ENCODE assay signal across 15 mouse cellular contexts in genomic region chr11:119191606-119192081, GRCm38 (mm10). TPM values are rescaled to one million over a fixed set of nuclear protein-coding genes. Genes with fewer than 3 reads are reported as not detected.
DNase-seq lines count a peak whose midpoint lies in the region; ATAC-seq and TF ChIP-seq lines count a peak whose summit lies in the region.
"Had no signal": no experiment of that assay in that cellular context is flagged by ENCODE, and none has a peak within 500 bp of the region (broad histone marks: within the 10 kb centered on the region; RNA-seq: fewer than 3 reads in every experiment).

No protein-coding gene starts in this region.

- peak; percentile 42 for DNase-seq in liver, postnatal 0 days
- DNase-seq in liver (no peak), A20 (ENCODE audit: low read depth, low spot score) (peak; percentile 94), NIH3T3 (ENCODE audit: low read depth) (peak; percentile 34)
- DNase-seq in layer of hippocampus, postnatal 10 days (ENCODE audit: low spot score in 2 of 2): no peak
- no peak for DNase-seq in c-Kit-positive CD71-positive TER-119-positive erythroid progenitor cells, embryonic 14.5 days (ENCODE audit: low spot score)
- no peak for DNase-seq in thymus, postnatal 36 days
- DNase-seq: cerebellum, postnatal 25 days; heart, adult 2 months; lung, postnatal 36 days; right cerebral cortex, postnatal 25 days; thymus, postnatal 14 days had no signal

- no peaks in the 10 kb centered on the region for H3K9me3 ChIP-seq in liver, postnatal 0 days (ENCODE audit: low read length)
- no peaks in the 10 kb centered on the region for H3K9me3 ChIP-seq in hindbrain, embryonic 16.5 days (ENCODE audit: control insufficient read depth, low read length)
- H3K9me3 ChIP-seq: kidney, embryonic 15.5 days; midbrain, embryonic 15.5 days had no signal

- H3K27me3 ChIP-seq in liver, postnatal 0 days (ENCODE audit: insufficient read depth, low read length): no peaks in the 10 kb centered on the region
- no peaks in the 10 kb centered on the region for H3K27me3 ChIP-seq in hindbrain, embryonic 16.5 days (replicated peaks; ENCODE audit: control insufficient read depth, insufficient read depth, low read length)
- H3K27me3 ChIP-seq: midbrain, embryonic 15.5 days had no signal

- no peak for TF ChIP-seq EP300 in liver, postnatal 0 days (IDR thresholded peaks at IDR 0.05; ENCODE audit: low read depth)

- ATAC-seq in liver, postnatal 0 days: no peak
- no peak for ATAC-seq in hindbrain, embryonic 16.5 days
- ATAC-seq: midbrain, embryonic 15.5 days had no signal

- no peak overlapping the region for H3K4me2 ChIP-seq in liver, postnatal 0 days (ENCODE audit: low read depth, low read length)
- H3K4me2 ChIP-seq in hindbrain, embryonic 16.5 days (ENCODE audit: low read length): no peak overlapping the region
- H3K4me2 ChIP-seq: kidney, embryonic 15.5 days; midbrain, embryonic 15.5 days had no signal

- no peak for TF ChIP-seq CTCF in liver, postnatal 0 days (IDR thresholded peaks at IDR 0.05; ENCODE audit: low read depth)

- H3K9ac ChIP-seq in liver, postnatal 0 days (replicated peaks): no peak overlapping the region
- peak overlapping the region; percentile 9; the same call in 1 of the 2 replicates for H3K9ac ChIP-seq in hindbrain, embryonic 16.5 days (ENCODE audit: low read depth, low read length)
- H3K9ac ChIP-seq: kidney, embryonic 15.5 days had no signal

- 55% methylated on average over 9 of the region's 9 CpGs for WGBS in liver, postnatal 0 days (ENCODE audit: insufficient replicate concordance)
- 85% methylated on average over 9 of the region's 9 CpGs for WGBS in hindbrain, embryonic 16.5 days

- peaks cover 8% of the 10 kb centered on the region for H3K4me1 ChIP-seq in liver, postnatal 0 days (ENCODE audit: insufficient read depth)
- H3K4me1 ChIP-seq in hindbrain, embryonic 16.5 days (ENCODE audit: control insufficient read depth, insufficient read depth, low read depth, low read length): peaks cover 28% of the 10 kb centered on the region

- no peak overlapping the region for H3K4me3 ChIP-seq in liver, postnatal 0 days (ENCODE audit: low read depth, low read length)
- no peak overlapping the region for H3K4me3 ChIP-seq in hindbrain, embryonic 16.5 days (ENCODE audit: low read length)
- H3K4me3 ChIP-seq: heart, adult 2 months; kidney, embryonic 15.5 days; midbrain, embryonic 15.5 days had no signal

- H3K36me3 ChIP-seq in liver, postnatal 0 days (replicated peaks; ENCODE audit: insufficient read depth, low read length): no peaks in the 10 kb centered on the region
- no peaks in the 10 kb centered on the region for H3K36me3 ChIP-seq in hindbrain, embryonic 16.5 days (ENCODE audit: control insufficient read depth, insufficient read depth, low read length)
- H3K36me3 ChIP-seq: kidney, embryonic 15.5 days; midbrain, embryonic 15.5 days had no signal

- no peak overlapping the region for H3K27ac ChIP-seq in liver, postnatal 0 days (ENCODE audit: low read depth)
- no peak overlapping the region for H3K27ac ChIP-seq in hindbrain, embryonic 16.5 days (ENCODE audit: low read depth, low read length)
- H3K27ac ChIP-seq: heart, adult 2 months; kidney, embryonic 15.5 days had no signal

RNA-seq across cellular contexts. Expression of gene Tbc1d16, which starts 36.7 kb away (rescaled TPM):
- 1.0 and 1.5 TPM in 2 replicates for polyA plus RNA-seq in liver, postnatal 0 days (2015; fragmentation: Nextera tagmentation; extraction: Ambion mirVana)
- polyA plus RNA-seq in hindbrain, embryonic 16.5 days (2015; fragmentation: Nextera tagmentation; extraction: Ambion mirVana): 47.9 and 54.9 TPM in 2 replicates
- 100 to 1,000 TPM; 111 to 115 TPM for total RNA-seq in layer of hippocampus, postnatal 10 days (2021)

RNA-seq across cellular contexts. Expression of gene Ccdc40, which starts 36.7 kb away (rescaled TPM):
- 0.89 and 0.95 TPM in 2 replicates for polyA plus RNA-seq in liver, postnatal 0 days (2015; fragmentation: Nextera tagmentation; extraction: Ambion mirVana)
- polyA plus RNA-seq in hindbrain, embryonic 16.5 days (2015; fragmentation: Nextera tagmentation; extraction: Ambion mirVana): 16.5 and 17.2 TPM in 2 replicates
- total RNA-seq in layer of hippocampus, postnatal 10 days (2021): 1 to 10 TPM; 4.8 to 5.2 TPM

Comparison
In these comparisons a context has a peak if more than half of its experiments do, and no peak if none do; other contexts are left out.
1. DNase-seq: peak in liver, postnatal 0 days (single experiment), A20 (single experiment) and NIH3T3 (single experiment); none in liver (single experiment), layer of hippocampus, postnatal 10 days (0 of 2), c-Kit-positive CD71-positive TER-119-positive erythroid progenitor cells, embryonic 14.5 days (single experiment) and thymus, postnatal 36 days (0 of 2).
2. RNA of gene Tbc1d16, which starts 36.7 kb away (polyA plus RNA-seq): 47.9 to 54.9 TPM in hindbrain, embryonic 16.5 days; 1.0 to 1.5 TPM in liver, postnatal 0 days; every median in the first group is over 10 times any median in the second.